45 mouse cellular contexts compared by ENCODE assay signal in genomic region chr16:32824061-32824460, GRCm38 (mm10). TPM values are rescaled to one million over a fixed set of nuclear protein-coding genes. Genes with fewer than 3 reads are reported as not detected.
"Had no signal": no experiment of that assay in that cellular context is flagged by ENCODE, and none has a peak within 500 bp of the region (broad histone marks: within the 10 kb centered on the region; RNA-seq: fewer than 3 reads in every experiment).

No protein-coding gene starts in this region.

- H3K4me3 ChIP-seq: limb, embryonic 10.5 days; limb, embryonic 12.5 days; limb, embryonic 13.5 days; limb, embryonic 15.5 days; liver, embryonic 12.5 days; liver, embryonic 13.5 days; liver, embryonic 15.5 days; lung, embryonic 15.5 days; megakaryocyte, embryonic 14.5 days; midbrain, embryonic 10.5 days; midbrain, embryonic 12.5 days; midbrain, embryonic 13.5 days; neural tube, embryonic 12.5 days had no signal

- H3K4me2 ChIP-seq: limb, embryonic 12.5 days; limb, embryonic 13.5 days; limb, embryonic 15.5 days; liver, embryonic 11.5 days; liver, embryonic 12.5 days; liver, embryonic 13.5 days; liver, embryonic 15.5 days; lung, embryonic 14.5 days; lung, embryonic 15.5 days; midbrain, embryonic 11.5 days; midbrain, embryonic 12.5 days; midbrain, embryonic 13.5 days; neural tube, embryonic 12.5 days had no signal

- H3K9me3 ChIP-seq: limb, embryonic 10.5 days; limb, embryonic 12.5 days; limb, embryonic 13.5 days; limb, embryonic 15.5 days; liver, embryonic 12.5 days; liver, embryonic 13.5 days; liver, embryonic 15.5 days; lung, embryonic 15.5 days; megakaryocyte, embryonic 14.5 days; midbrain, embryonic 10.5 days; midbrain, embryonic 12.5 days; midbrain, embryonic 13.5 days; neural tube, embryonic 12.5 days had no signal

- ATAC-seq: liver, embryonic 12.5 days; liver, postnatal 0 days; lung, postnatal 0 days; midbrain, embryonic 13.5 days; midbrain, embryonic 16.5 days had no signal

- DNase-seq: left cerebral cortex, postnatal 4 days; liver; liver, embryonic 13.5 days; liver, postnatal 0 days; lung, adult 18-20 months; lung, adult 2 months; lung, embryonic 14.5 days; lung, postnatal 10 days; lung, postnatal 14 days; lung, postnatal 36 days; lung, postnatal 4 days; midbrain, embryonic 14.5 days had no signal

- H3K9ac ChIP-seq: limb, embryonic 12.5 days; limb, embryonic 13.5 days; limb, embryonic 15.5 days; liver, embryonic 12.5 days; liver, embryonic 13.5 days; liver, embryonic 14.5 days; liver, embryonic 15.5 days; liver, postnatal 0 days; lung, embryonic 14.5 days; lung, embryonic 15.5 days; midbrain, embryonic 12.5 days; midbrain, embryonic 13.5 days; neural tube, embryonic 12.5 days had no signal

- H3K4me1 ChIP-seq: limb, embryonic 12.5 days; limb, embryonic 13.5 days; midbrain, embryonic 10.5 days; midbrain, embryonic 12.5 days; midbrain, embryonic 13.5 days; neural tube, embryonic 12.5 days had no signal

- H3K27ac ChIP-seq: limb, embryonic 10.5 days; limb, embryonic 12.5 days; limb, embryonic 13.5 days; limb, embryonic 15.5 days; liver, embryonic 12.5 days; liver, embryonic 13.5 days; liver, embryonic 14.5 days; liver, embryonic 15.5 days; lung, embryonic 15.5 days; macrophage; midbrain, embryonic 10.5 days; midbrain, embryonic 12.5 days; midbrain, embryonic 13.5 days; neural tube, embryonic 12.5 days had no signal

- H3K27me3 ChIP-seq: limb, embryonic 12.5 days; limb, embryonic 13.5 days; limb, embryonic 15.5 days; liver, embryonic 12.5 days; liver, embryonic 13.5 days; liver, embryonic 15.5 days; lung, embryonic 15.5 days; megakaryocyte, embryonic 14.5 days; midbrain, embryonic 12.5 days; midbrain, embryonic 13.5 days; neural tube, embryonic 12.5 days had no signal

RNA-seq across cellular contexts. Expression of gene Smbd1, which starts 13.8 kb away (rescaled TPM):
- total RNA-seq: left cerebral cortex, adult 8-10 months; left cerebral cortex, postnatal 10 days; left cerebral cortex, postnatal 14 days; left cerebral cortex, postnatal 25 days; left cerebral cortex, postnatal 36 days; left cerebral cortex, postnatal 4 days; liver, adult 2 months; megakaryocyte progenitor cell, adult 5-6 weeks; megakaryocyte, adult 5-6 weeks; megakaryocyte-erythroid progenitor cell, adult 5-6 weeks; midbrain, postnatal 0 days; monocyte, adult 5-6 weeks had no signal
- polyA plus RNA-seq: limb, embryonic 10.5 days; limb, embryonic 11.5 days; limb, embryonic 12.5 days; limb, embryonic 13.5 days; limb, embryonic 14.5 days; limb, embryonic 15.5 days; liver, adult 2 months; liver, embryonic 11.5 days; liver, embryonic 12.5 days; liver, embryonic 13.5 days; liver, embryonic 15.5 days; liver, embryonic 16.5 days; liver, postnatal 0 days; lung, embryonic 14.5 days; lung, embryonic 15.5 days; macrophage; midbrain, embryonic 10.5 days; midbrain, embryonic 11.5 days; midbrain, embryonic 12.5 days; midbrain, embryonic 13.5 days; midbrain, embryonic 14.5 days; midbrain, embryonic 16.5 days; midbrain, postnatal 0 days; neural tube, embryonic 11.5 days; neural tube, embryonic 12.5 days had no signal

RNA-seq across cellular contexts. Expression of gene Muc20, which starts 26.8 kb away (rescaled TPM):
- total RNA-seq: left cerebral cortex, adult 8-10 months; left cerebral cortex, postnatal 10 days; left cerebral cortex, postnatal 14 days; left cerebral cortex, postnatal 25 days; left cerebral cortex, postnatal 36 days; left cerebral cortex, postnatal 4 days; liver, adult 2 months; megakaryocyte progenitor cell, adult 5-6 weeks; megakaryocyte-erythroid progenitor cell, adult 5-6 weeks; monocyte, adult 5-6 weeks had no signal
- polyA plus RNA-seq: limb, embryonic 10.5 days; limb, embryonic 11.5 days; limb, embryonic 12.5 days; limb, embryonic 13.5 days; limb, embryonic 15.5 days; liver, adult 2 months; liver, embryonic 11.5 days; liver, embryonic 12.5 days; liver, embryonic 16.5 days; liver, postnatal 0 days; lung, embryonic 14.5 days; macrophage; midbrain, embryonic 10.5 days; midbrain, embryonic 11.5 days; midbrain, embryonic 12.5 days; midbrain, embryonic 13.5 days; midbrain, embryonic 14.5 days; midbrain, embryonic 16.5 days; midbrain, postnatal 0 days; neural tube, embryonic 11.5 days; neural tube, embryonic 12.5 days had no signal
